Mouse (Mus musculus): ENCODE data around the gene Endov. TPM values are rescaled to one million over a fixed set of nuclear protein-coding genes. Genes with fewer than 3 reads are reported as not detected.

The Endov gene
- polyA plus RNA-seq, 1 experiment: 7.7 TPM

- no peak overlapping the region for H3K4me3 ChIP-seq (ENCODE audit: insufficient read depth, low read length)
- H3K27ac ChIP-seq (ENCODE audit: insufficient read depth, low read depth, low read length): no peak overlapping the region
- no peaks in the 10 kb centered on the region for H3K4me1 ChIP-seq (ENCODE audit: control insufficient read depth, insufficient read depth, low read length)
- TF ChIP-seq POLR2A (IDR thresholded peaks at IDR 0.05; ENCODE audit: borderline replicate concordance, low read depth, low read length): no peak
- no peak for TF ChIP-seq CTCF (IDR thresholded peaks at IDR 0.05; ENCODE audit: low read depth, low read length)
These were observed 59.6 kb downstream of the Endov start for GRCm38 (mm10) chr11:119550546-119551335.

- TF ChIP-seq POLR2A (IDR thresholded peaks at IDR 0.05; ENCODE audit: borderline replicate concordance, low read depth, low read length): no peak
- TF ChIP-seq CTCF (IDR thresholded peaks at IDR 0.05; ENCODE audit: low read depth, low read length): no peak
- no peaks in the 10 kb centered on the region for H3K4me1 ChIP-seq (ENCODE audit: control insufficient read depth, insufficient read depth, low read length)
- H3K4me3 ChIP-seq (ENCODE audit: insufficient read depth, low read length): no peak overlapping the region
- no peak overlapping the region for H3K27ac ChIP-seq (ENCODE audit: insufficient read depth, low read depth, low read length)
These were observed 60.3 kb downstream of the Endov start for GRCm38 (mm10) chr11:119551468-119551867.

- TF ChIP-seq CTCF (IDR thresholded peaks at IDR 0.05; ENCODE audit: low read depth, low read length): no peak
- TF ChIP-seq POLR2A (IDR thresholded peaks at IDR 0.05; ENCODE audit: borderline replicate concordance, low read depth, low read length): no peak
- no peak overlapping the region for H3K27ac ChIP-seq (ENCODE audit: insufficient read depth, low read depth, low read length)
- H3K4me3 ChIP-seq (ENCODE audit: insufficient read depth, low read length): no peak overlapping the region
These were observed 61.2 kb downstream of the Endov start for GRCm38 (mm10) chr11:119552301-119552700.

GRCm38 (mm10) chr11:119552902-119553802 lies 62.0 kb downstream of the Endov start:
- Histone ChIP-seq H3K27ac (ENCODE audit: insufficient read depth, low read depth, low read length) (no peak overlapping the region), H3K4me1 (ENCODE audit: control insufficient read depth, insufficient read depth, low read length) (no peaks in the 10 kb centered on the region), H3K4me3 (ENCODE audit: insufficient read depth, low read length) (no peak overlapping the region)
- no peak for TF ChIP-seq CTCF (IDR thresholded peaks at IDR 0.05; ENCODE audit: low read depth, low read length)
- no peak for TF ChIP-seq POLR2A (IDR thresholded peaks at IDR 0.05; ENCODE audit: borderline replicate concordance, low read depth, low read length)

More at GRCm38 (mm10) chr11:119552301-119552700, 61.2 kb downstream of the Endov start:
- H3K4me1 ChIP-seq (ENCODE audit: control insufficient read depth, insufficient read depth, low read length): no peaks in the 10 kb centered on the region

- Histone ChIP-seq H3K27ac (ENCODE audit: insufficient read depth, low read depth, low read length) (no peak overlapping the region), H3K4me1 (ENCODE audit: control insufficient read depth, insufficient read depth, low read length) (no peaks in the 10 kb centered on the region), H3K4me3 (ENCODE audit: insufficient read depth, low read length) (no peak overlapping the region)
- no peak for TF ChIP-seq POLR2A (IDR thresholded peaks at IDR 0.05; ENCODE audit: borderline replicate concordance, low read depth, low read length)
- TF ChIP-seq CTCF (IDR thresholded peaks at IDR 0.05; ENCODE audit: low read depth, low read length): no peak
These were observed 63.6 kb downstream of the Endov start for GRCm38 (mm10) chr11:119554706-119555105.

DNA sequence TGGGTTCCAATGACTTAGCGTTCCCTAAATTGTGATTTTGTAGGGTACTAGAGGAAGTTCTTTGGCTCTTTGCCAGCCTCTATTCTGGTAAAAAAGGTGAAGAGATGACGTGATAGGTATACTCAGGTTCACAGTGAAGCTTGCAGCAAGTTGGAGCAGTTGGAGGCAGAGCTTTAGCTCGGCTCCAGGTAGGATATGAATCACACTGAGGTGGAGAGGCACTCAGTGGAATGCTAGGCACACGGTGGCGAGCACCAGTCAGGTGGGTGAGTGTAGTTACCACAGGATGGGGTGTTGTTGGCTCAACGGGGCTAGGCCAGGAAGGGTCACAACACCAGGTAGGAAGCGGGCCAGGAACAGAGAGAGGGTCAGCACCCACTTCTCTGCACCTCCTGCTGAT lies 64.0 kb downstream of the Endov start:
- TF ChIP-seq POLR2A (IDR thresholded peaks at IDR 0.05; ENCODE audit: borderline replicate concordance, low read depth, low read length) (no peak), CTCF (IDR thresholded peaks at IDR 0.05; ENCODE audit: low read depth, low read length) (no peak)
- no peak overlapping the region for H3K4me3 ChIP-seq (ENCODE audit: insufficient read depth, low read length)
- no peak overlapping the region for H3K27ac ChIP-seq (ENCODE audit: insufficient read depth, low read depth, low read length)
- no peaks in the 10 kb centered on the region for H3K4me1 ChIP-seq (ENCODE audit: control insufficient read depth, insufficient read depth, low read length)

GRCm38 (mm10) chr11:119557940-119558869 lies 67.1 kb downstream of the Endov start:
- TF ChIP-seq CTCF (IDR thresholded peaks at IDR 0.05; ENCODE audit: low read depth, low read length): no peak
- no peak for TF ChIP-seq POLR2A (IDR thresholded peaks at IDR 0.05; ENCODE audit: borderline replicate concordance, low read depth, low read length)
- Histone ChIP-seq H3K4me1 (ENCODE audit: control insufficient read depth, insufficient read depth, low read length) (no peaks in the 10 kb centered on the region), H3K27ac (ENCODE audit: insufficient read depth, low read depth, low read length) (no peak overlapping the region), H3K4me3 (ENCODE audit: insufficient read depth, low read length) (no peak overlapping the region)

GRCm38 (mm10) chr11:119558870-119559610 lies 67.9 kb downstream of the Endov start:
- Histone ChIP-seq H3K4me1 (ENCODE audit: control insufficient read depth, insufficient read depth, low read length) (no peaks in the 10 kb centered on the region), H3K27ac (ENCODE audit: insufficient read depth, low read depth, low read length) (no peak overlapping the region), H3K4me3 (ENCODE audit: insufficient read depth, low read length) (no peak overlapping the region)
- TF ChIP-seq CTCF (IDR thresholded peaks at IDR 0.05; ENCODE audit: low read depth, low read length) (no peak), POLR2A (IDR thresholded peaks at IDR 0.05; ENCODE audit: borderline replicate concordance, low read depth, low read length) (no peak)

Other genes starting within 250 kb of the Endov start
- 58.3 and 65.2 TPM in 2 replicates for gene Gaa, start 223.5 kb upstream of the Endov start, polyA plus RNA-seq (2012; ENCODE audit: insufficient read depth, insufficient read length, missing spikeins)
- 105 and 120 TPM in 2 replicates for gene Eif4a3, start 191.3 kb upstream of the Endov start, polyA plus RNA-seq (2012; ENCODE audit: insufficient read depth, insufficient read length, missing spikeins)
- gene Card14, start 183.6 kb upstream of the Endov start, polyA plus RNA-seq (2012; ENCODE audit: insufficient read depth, insufficient read length, missing spikeins): not detected in 2 replicates
- 39.6 and 41.9 TPM in 2 replicates for gene Sgsh, start 135.8 kb upstream of the Endov start, polyA plus RNA-seq (2012; ENCODE audit: insufficient read depth, insufficient read length, missing spikeins)
- gene Slc26a11, start 135.8 kb upstream of the Endov start, polyA plus RNA-seq (2012; ENCODE audit: insufficient read depth, insufficient read length, missing spikeins): 50.6 and 63.4 TPM in 2 replicates
- gene Rnf213, start 98.2 kb upstream of the Endov start, polyA plus RNA-seq (2012; ENCODE audit: insufficient read depth, insufficient read length, missing spikeins): 181 and 187 TPM in 2 replicates
- gene Nptx1, start 56.4 kb downstream of the Endov start, polyA plus RNA-seq (2012; ENCODE audit: insufficient read depth, insufficient read length, missing spikeins): 0.21 and 0.40 TPM in 2 replicates
- gene Rptor, start 111.6 kb downstream of the Endov start, polyA plus RNA-seq (2012; ENCODE audit: insufficient read depth, insufficient read length, missing spikeins): 19.4 and 23.8 TPM in 2 replicates